Mouse (Mus musculus): ENCODE results near the gene Apoc3. TPM values are rescaled to one million over a fixed set of nuclear protein-coding genes. Genes with fewer than 3 reads are reported as not detected.

The Apoc3 gene
- total and polyA plus RNA-seq, 3 experiments, result not detected

GRCm38 (mm10) chr9:46241818-46242217 is 6.4 kb upstream of the Apoc3 start:
- Histone ChIP-seq H3K4me1 (ENCODE audit: control insufficient read depth in 1 of 2, insufficient read depth in 2 of 2, low read length in 2 of 2) (no peaks in the 10 kb centered on the region), H3K36me3 (ENCODE audit: control insufficient read depth in 1 of 2, insufficient read depth in 2 of 2, low read length in 2 of 2) (no peaks in the 10 kb centered on the region), H3K79me2 (ENCODE audit: control insufficient read depth, insufficient read depth, low read length, poor library complexity) (no peaks in the 10 kb centered on the region), H3K27me3 (ENCODE audit: control insufficient read depth in 1 of 2, insufficient read depth in 2 of 2, low read length in 2 of 2) (no peaks in the 10 kb centered on the region), H3K27ac (ENCODE audit: control insufficient read depth, low read depth, low read length) (no peak overlapping the region), H3K9me3 (replicated peaks; ENCODE audit: insufficient read depth, low read length) (no peaks in the 10 kb centered on the region), H3K4me3 (ENCODE audit: control insufficient read depth in 1 of 2, insufficient read depth in 1 of 2, low read depth in 2 of 2, low read length in 2 of 2) (no peak overlapping the region), H3K9ac (ENCODE audit: control insufficient read depth, low read depth, low read length, poor library complexity, severe bottlenecking) (no peak overlapping the region)
- DNase-seq (ENCODE audit: low read depth, low spot score), result no peak
- peak; percentile 46; the same call in 1 of the 2 replicates for TF ChIP-seq USF1 (IDR thresholded peaks at IDR 0.05; ENCODE audit: low read depth, low read length)
- TF ChIP-seq TCF12 (IDR thresholded peaks at IDR 0.05; ENCODE audit: low read depth, low read length), result no peak
- no peak for TF ChIP-seq ELF1 (IDR thresholded peaks at IDR 0.05; ENCODE audit: low read depth, low read length)
- TF ChIP-seq MXI1 (IDR thresholded peaks at IDR 0.05; ENCODE audit: low read depth, low read length), result no peak
- TF ChIP-seq SMC3 (IDR thresholded peaks at IDR 0.05; ENCODE audit: low read depth, low read length), result no peak
- no peak for TF ChIP-seq RCOR1 (IDR thresholded peaks at IDR 0.05; ENCODE audit: low read depth, low read length)
- TF ChIP-seq TAL1 (IDR thresholded peaks at IDR 0.05; ENCODE audit: low read length), result no peak
- TF ChIP-seq NELFE (IDR thresholded peaks at IDR 0.05; ENCODE audit: low read depth, low read length), result no peak
- no peak for TF ChIP-seq CHD1 (IDR thresholded peaks at IDR 0.05; ENCODE audit: low read depth, low read length)

- Histone ChIP-seq H3K79me2 (ENCODE audit: control insufficient read depth, insufficient read depth, low read length, poor library complexity) (no peaks in the 10 kb centered on the region), H3K4me3 (ENCODE audit: control insufficient read depth in 1 of 2, insufficient read depth in 1 of 2, low read depth in 2 of 2, low read length in 2 of 2) (no peak within 1 kb of the TSS), H3K36me3 (ENCODE audit: control insufficient read depth in 1 of 2, insufficient read depth in 2 of 2, low read length in 2 of 2) (no peaks in the 10 kb centered on the region), H3K27ac (ENCODE audit: control insufficient read depth, low read depth, low read length) (no peak within 1 kb of the TSS), H3K27me3 (ENCODE audit: control insufficient read depth in 1 of 2, insufficient read depth in 2 of 2, low read length in 2 of 2) (no peaks in the 10 kb centered on the region), H3K4me1 (ENCODE audit: control insufficient read depth in 1 of 2, insufficient read depth in 2 of 2, low read length in 2 of 2) (no peaks in the 10 kb centered on the region), H3K9ac (ENCODE audit: control insufficient read depth, low read depth, low read length, poor library complexity, severe bottlenecking) (no peak within 1 kb of the TSS), H3K9me3 (replicated peaks; ENCODE audit: insufficient read depth, low read length) (no peaks in the 10 kb centered on the region)
- DNase-seq (ENCODE audit: low read depth, low spot score), result no peak
- TF ChIP-seq ZMIZ1 (IDR thresholded peaks at IDR 0.05; ENCODE audit: low read depth, low read length), result no peak
- no peak for TF ChIP-seq NELFE (IDR thresholded peaks at IDR 0.05; ENCODE audit: low read depth, low read length)
- no peak for TF ChIP-seq MAX (IDR thresholded peaks at IDR 0.05; ENCODE audit: low read length)
- TF ChIP-seq MYC (IDR thresholded peaks at IDR 0.05; ENCODE audit: low read depth, low read length), result no peak
- no peak for TF ChIP-seq POLR2AphosphoS5 (IDR thresholded peaks at IDR 0.05; ENCODE audit: borderline replicate concordance, low read depth, low read length)
- TF ChIP-seq SIN3A (IDR thresholded peaks at IDR 0.05; ENCODE audit: low read length), result no peak
- TF ChIP-seq MYB (IDR thresholded peaks at IDR 0.05; ENCODE audit: low read depth, low read length), result no peak
- no peak for TF ChIP-seq USF2 (IDR thresholded peaks at IDR 0.05; ENCODE audit: borderline replicate concordance in 1 of 2, insufficient read depth in 1 of 2, low read depth in 1 of 2, low read length in 2 of 2)
- TF ChIP-seq POLR2AphosphoS2 (IDR thresholded peaks at IDR 0.05; ENCODE audit: low read length), result no peak
- no peak for TF ChIP-seq ZKSCAN1 (IDR thresholded peaks at IDR 0.05; ENCODE audit: low read depth, low read length)
These were observed 5.2 kb upstream of the Apoc3 start, which contains the start of gene Apoa4 for GRCm38 (mm10) chr9:46240526-46241153. Gene Apoa4 (plus strand): TSS chr9:46240696.
